Mouse (Mus musculus) heart, postnatal 14 days (tissue): Measurements from ENCODE around the gene Pdk4. TPM values are rescaled to one million over a fixed set of nuclear protein-coding genes. Genes with fewer than 3 reads are reported as not detected.
A peak's percentile ranks its signal among the peaks of the same experiment; 100 is the strongest.

Experiments used
- DNase-seq, 2 experiments: peaks; one replicate each; pipeline ENCODE4 v3.0.0; 2021 to 2022
- intact Hi-C: fragments of 180-260 bp; cut with DNase I; formaldehyde crosslinking; loops from one replicate; pipeline ENCODE4 v1.15.1; 2025
- long read RNA-seq, 2 experiments: library from polyadenylated mRNA; stranded (forward); transcript quantifications; one replicate each; pipeline ENCODE4 v2.0.0; 2021
- total RNA-seq, 2 experiments: library from RNA; stranded (reverse); gene quantifications; 2 replicates each; pipeline ENCODE4 v1.2.3; 2021

The Pdk4 gene
- total RNA-seq, result 1,000 to 10,000 TPM in 1 of 2 experiments, 100 to 1,000 TPM in 1; 588 to 1,036 TPM
- long read RNA-seq, experiment 1, transcript Pdk4-201 (11 exons, 3,484 nt), result major isoform, 788 of 924 reads
- long read RNA-seq, experiment 1, partial matches to known transcripts, result 122 of 924 reads
- long read RNA-seq, experiment 1, other reads (novel, unspliced or antisense), result 14 of 924 reads
- long read RNA-seq, experiment 2, transcript Pdk4-201 (11 exons, 3,484 nt), result major isoform, 513 of 609 reads
- long read RNA-seq, experiment 2, partial matches to known transcripts, result 24 of 609 reads
- long read RNA-seq, experiment 2, other reads (novel, unspliced or antisense), result 71 of 609 reads

DNA sequence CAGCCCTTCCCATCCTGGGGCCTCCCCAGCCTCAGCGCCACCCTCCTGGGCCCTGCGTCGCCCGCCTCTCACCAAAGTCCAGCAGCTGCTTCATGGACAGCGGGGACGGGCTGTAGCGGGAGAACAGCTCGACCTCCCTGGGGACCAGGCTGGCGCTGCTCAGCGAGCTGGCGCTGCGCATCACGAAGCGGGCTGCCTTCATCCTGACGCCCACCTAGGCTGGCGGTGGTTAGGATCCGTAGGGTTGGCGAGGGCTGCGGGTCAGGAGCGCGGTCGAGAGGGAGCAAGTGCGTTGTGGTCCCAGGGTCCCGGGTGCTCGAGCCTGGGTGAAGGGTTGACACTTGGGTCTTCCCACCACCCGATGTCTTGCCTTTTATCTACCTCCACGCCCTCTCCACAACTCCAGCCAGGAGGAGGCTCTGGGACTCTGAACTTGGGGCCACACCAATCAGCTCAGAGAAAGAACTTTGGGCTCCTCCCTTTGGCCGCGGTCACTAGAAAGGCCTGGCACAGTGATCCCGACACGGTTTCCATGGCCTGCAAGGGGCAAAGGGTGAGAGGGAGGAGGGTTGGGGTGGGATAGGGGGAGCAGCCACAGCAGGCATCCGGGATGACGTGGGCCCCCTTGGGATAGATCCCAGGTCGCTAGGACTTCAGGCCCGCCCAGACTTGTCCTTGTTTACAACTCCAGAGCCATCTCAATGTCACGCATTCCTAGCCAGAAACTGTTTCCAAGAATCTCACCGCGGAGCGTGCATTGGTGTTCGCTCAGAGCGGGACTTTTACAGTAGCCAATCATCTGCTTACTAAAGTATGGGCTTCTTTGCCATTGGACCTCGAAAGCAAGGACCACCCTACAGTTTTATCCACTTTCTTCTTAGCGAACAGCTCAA, at the start of gene Pdk4:
Gene Pdk4, minus strand, starts transcription at position 349 of the 893 bp plus-strand sequence.
- intact Hi-C loops, result loop anchor here (2.0 to 10.0 kb wide), 3 partner anchors 51 to 89 kb away; no protein-coding TSS in a partner anchor
- peak; percentile 91 to 93 for DNase-seq

- no peak for DNase-seq
- intact Hi-C loops, result no loop called here
These were observed 41.8 kb upstream of the Pdk4 start for GRCm38 (mm10) chr6:5537855-5538365.

- intact Hi-C loops, result no loop called here
- no peak for DNase-seq
These were observed 39.6 kb upstream of the Pdk4 start for GRCm38 (mm10) chr6:5535754-5536153.

GRCm38 (mm10) chr6:5517091-5517490, 21.0 kb upstream of the Pdk4 start:
- intact Hi-C loops, result no loop called here
- DNase-seq, result no peak

DNA sequence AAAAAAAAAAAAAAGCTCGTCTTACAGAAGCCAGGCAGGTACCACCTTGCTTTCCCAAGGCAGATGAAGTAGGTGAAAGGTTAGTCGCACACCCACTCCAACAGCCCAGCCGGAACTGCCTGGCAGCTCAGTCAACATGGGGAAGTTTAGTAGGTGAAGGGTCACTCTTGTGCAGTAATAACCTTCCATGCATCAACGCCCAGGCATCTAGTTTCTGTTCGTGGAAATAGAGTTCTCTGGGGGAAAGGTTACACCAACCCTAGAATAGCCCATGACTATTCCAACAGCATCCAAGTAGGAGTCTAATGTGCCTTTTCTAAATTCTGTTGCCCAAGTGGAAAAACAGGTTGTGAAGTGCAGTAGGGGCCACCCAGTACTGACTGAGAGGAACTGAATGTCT, 13.6 kb upstream of the Pdk4 start:
- intact Hi-C loops, result no loop called here
- peak; percentile 40 to 64 for DNase-seq

DNA sequence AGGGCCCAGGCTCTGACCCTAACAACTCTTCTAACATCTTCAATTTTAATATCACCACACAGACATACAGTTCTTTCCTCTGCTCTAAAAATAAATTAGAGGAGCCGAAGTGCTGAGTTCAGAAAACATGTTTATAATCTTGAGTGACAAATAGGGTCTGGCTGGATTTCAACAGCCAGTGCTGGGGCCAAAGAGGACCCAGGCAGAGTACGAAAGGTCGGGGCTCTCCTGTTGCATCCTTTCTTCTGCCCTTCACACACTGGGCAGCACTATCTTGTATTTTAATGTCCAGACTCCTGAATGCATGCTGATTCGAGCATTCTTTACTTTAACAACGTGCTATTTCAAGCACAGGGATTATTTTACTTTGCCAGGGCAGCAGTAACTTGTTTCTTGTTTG, 13.2 kb upstream of the Pdk4 start:
- intact Hi-C loops, result no loop called here
- peak; percentile 35 to 71 for DNase-seq

GRCm38 (mm10) chr6:5507821-5508220, 11.7 kb upstream of the Pdk4 start:
- DNase-seq, result no peak
- intact Hi-C loops, result no loop called here

GRCm38 (mm10) chr6:5506271-5506670, 10.2 kb upstream of the Pdk4 start:
- no peak for DNase-seq
- intact Hi-C loops, result no loop called here

- no peak for DNase-seq
- intact Hi-C loops, result no loop called here
These were observed 6.7 kb upstream of the Pdk4 start for GRCm38 (mm10) chr6:5502810-5503209.

GRCm38 (mm10) chr6:5501551-5501950, 5.4 kb upstream of the Pdk4 start:
- DNase-seq, result no peak
- intact Hi-C loops, result no loop called here

GRCm38 (mm10) chr6:5498740-5499139, 2.6 kb upstream of the Pdk4 start:
- DNase-seq, result peak in 1 of 2 experiments; percentile 52
- intact Hi-C loops, result loop anchor here (10.0 kb wide), 2 partner anchors 54 to 86 kb away; no protein-coding TSS in a partner anchor

DNA sequence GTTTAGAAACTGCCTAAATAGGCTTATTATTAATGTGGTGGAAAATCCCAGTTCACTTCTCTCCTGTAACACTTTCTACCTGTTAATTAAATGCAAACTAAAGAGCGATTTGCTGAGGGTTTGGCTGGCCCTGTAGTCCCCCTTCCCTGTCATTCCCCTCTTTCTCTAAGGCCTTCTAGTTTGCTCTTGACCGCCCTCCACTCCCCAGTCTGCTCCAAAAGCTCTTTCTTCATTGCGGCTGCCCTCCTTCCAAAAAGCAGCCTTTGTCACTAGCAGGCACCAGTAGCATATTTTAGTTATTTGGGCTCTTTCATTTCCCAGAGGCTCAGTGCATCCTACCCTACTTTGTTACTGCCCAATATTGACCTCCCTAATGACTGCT, 736 bp upstream of the Pdk4 start:
- no peak for DNase-seq
- intact Hi-C loops, result loop anchor here (10.0 kb wide), 2 partner anchors 52 to 88 kb away; no protein-coding TSS in a partner anchor

DNA sequence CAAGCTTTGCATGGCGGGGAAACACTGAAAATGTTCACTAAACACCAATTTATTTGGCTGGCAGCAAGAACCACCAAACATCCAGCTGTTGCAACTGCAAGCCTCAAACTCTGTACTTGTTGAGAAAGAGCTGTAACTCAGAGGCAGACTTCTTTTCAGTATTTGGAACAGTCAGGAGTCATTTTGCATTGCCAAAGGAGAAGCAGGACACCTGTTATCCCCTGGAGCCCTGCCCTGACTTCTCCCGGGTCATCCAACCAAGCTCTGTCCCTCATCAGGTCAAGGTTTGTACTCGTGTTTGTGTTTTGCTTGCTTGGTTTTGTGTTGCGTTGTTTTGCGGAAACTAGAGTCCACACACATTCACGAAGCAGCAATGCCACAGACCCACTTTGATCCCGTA, 11.1 kb downstream of the Pdk4 start:
- DNase-seq, result no peak
- intact Hi-C loops, result no loop called here

DNA sequence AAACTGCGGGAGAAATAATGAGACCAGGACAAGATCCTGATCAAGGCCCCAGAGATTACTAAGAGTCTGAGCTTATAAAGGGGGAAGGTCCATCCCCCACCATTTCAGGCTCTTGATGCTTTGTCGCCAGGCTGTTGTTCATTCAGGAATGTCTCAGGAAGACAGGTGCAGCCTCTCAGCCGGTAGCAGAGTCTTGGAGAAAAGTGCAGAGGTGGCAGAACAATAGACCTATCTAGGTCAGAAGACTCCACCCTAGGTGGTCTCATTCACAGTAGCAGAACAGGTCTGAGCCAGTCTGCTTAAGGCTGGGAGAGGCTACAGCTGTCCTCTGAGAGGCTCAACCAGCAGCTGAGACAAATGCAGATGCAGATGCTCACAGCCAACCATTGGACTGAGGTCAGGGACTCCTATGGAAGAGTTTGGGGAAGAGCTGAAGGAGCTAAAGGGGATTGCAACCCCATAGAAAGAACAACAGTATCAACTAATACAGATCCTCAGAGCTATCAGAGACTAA, 13.8 kb downstream of the Pdk4 start:
- DNase-seq, result no peak
- intact Hi-C loops, result no loop called here

DNA sequence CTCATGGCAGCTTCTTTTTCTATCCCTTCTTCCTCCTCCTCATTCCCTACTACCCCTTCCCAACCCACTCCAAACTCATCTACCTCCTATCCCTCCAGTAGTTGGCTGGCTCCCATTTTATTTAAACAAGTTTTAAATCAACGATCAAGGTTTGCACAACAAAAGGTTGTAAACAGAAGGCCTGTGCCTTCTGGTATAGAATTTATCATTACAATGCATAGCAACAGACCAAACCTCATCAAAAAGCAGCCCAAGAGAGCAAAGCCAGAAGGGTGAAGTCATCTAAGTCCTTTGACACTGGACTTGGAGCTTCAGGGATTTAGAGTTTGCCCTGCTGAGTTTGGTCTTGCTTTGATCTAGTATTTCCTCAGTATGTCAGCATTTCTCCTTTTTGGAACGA, 15.0 kb downstream of the Pdk4 start:
- no peak for DNase-seq
- intact Hi-C loops, result no loop called here

GRCm38 (mm10) chr6:5474021-5474420, 22.1 kb downstream of the Pdk4 start:
- no peak for DNase-seq
- intact Hi-C loops, result no loop called here

GRCm38 (mm10) chr6:5472692-5473091, 23.4 kb downstream of the Pdk4 start:
- no peak for DNase-seq
- intact Hi-C loops, result no loop called here

GRCm38 (mm10) chr6:5470480-5471318, 25.4 kb downstream of the Pdk4 start:
- DNase-seq, result no peak
- intact Hi-C loops, result no loop called here

- intact Hi-C loops, result no loop called here
- DNase-seq, result no peak
These were observed 40.3 kb downstream of the Pdk4 start for GRCm38 (mm10) chr6:5455836-5456235.

DNA sequence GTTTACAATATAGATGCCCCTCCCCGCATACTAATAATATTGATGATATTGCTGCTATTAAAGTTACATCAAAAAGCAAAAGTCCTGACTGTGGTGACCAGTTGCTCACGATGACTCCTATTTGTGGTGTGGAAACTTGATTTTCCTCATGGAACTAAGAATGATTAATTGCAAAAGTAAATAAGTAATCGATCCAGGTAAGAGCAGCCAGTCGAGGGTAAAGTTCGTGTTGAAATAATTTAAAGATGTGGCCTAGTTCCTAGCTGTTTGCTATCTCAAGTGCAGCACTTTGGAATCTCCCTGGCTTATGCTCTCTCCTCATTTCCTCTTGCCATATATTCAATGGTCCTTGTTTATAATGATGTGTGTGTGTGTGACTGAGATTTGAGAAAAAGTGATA, 46.2 kb downstream of the Pdk4 start:
- DNase-seq, result no peak
- intact Hi-C loops, result loop anchor here (10.0 kb wide), 1 partner anchor 45 kb away; the partner anchor contains the start of gene Pdk4
